Mouse (Mus musculus): Measurements from ENCODE around the gene Mtch1.
"Not testable (repeated sequence)": the region's sequence is repeated elsewhere in the genome, so short reads cannot be mapped to it uniquely, and the experiment has no call there.

Gene Mtch1

DNA sequence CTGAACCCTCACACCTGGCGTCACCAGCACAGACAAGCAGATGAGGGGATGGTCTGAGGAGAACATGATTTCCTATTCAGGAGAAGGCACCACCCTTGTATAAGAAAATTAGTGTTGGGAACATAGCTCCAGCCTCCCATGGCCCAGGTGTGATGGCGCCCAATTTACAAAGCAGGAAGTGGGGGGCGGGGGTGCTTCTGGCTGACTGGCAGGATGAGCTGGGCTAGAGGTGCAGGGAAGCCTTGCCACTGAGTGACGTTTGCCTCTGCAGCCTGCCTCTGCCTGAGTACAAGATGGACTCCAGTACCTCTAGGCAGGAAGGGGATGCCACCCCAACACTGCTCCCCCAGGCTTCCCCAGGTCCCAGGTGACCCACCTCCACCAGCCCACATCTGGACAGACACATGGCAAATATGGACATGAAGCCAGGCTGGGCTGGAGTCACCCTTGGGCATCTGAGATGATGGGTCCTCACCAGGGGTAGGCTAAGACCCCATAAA is 15.5 kb downstream of the Mtch1 start:
- no peak for DNase-seq (ENCODE audit: low spot score in 2 of 2)

GRCm38 (mm10) chr17:29330671-29331410 is 16.9 kb downstream of the Mtch1 start:
- no peak for DNase-seq (ENCODE audit: low spot score in 2 of 2)

GRCm38 (mm10) chr17:29330221-29330620 is 17.5 kb downstream of the Mtch1 start:
- no peak for DNase-seq (ENCODE audit: low spot score in 2 of 2)

- no peak for DNase-seq (ENCODE audit: low spot score in 2 of 2)
These were observed 20.0 kb downstream of the Mtch1 start for GRCm38 (mm10) chr17:29327691-29328090.

- DNase-seq (ENCODE audit: low spot score in 2 of 2) = peak in 1 of 2 experiments; percentile 62
These were observed 20.9 kb downstream of the Mtch1 start for GRCm38 (mm10) chr17:29326531-29327529.

DNA sequence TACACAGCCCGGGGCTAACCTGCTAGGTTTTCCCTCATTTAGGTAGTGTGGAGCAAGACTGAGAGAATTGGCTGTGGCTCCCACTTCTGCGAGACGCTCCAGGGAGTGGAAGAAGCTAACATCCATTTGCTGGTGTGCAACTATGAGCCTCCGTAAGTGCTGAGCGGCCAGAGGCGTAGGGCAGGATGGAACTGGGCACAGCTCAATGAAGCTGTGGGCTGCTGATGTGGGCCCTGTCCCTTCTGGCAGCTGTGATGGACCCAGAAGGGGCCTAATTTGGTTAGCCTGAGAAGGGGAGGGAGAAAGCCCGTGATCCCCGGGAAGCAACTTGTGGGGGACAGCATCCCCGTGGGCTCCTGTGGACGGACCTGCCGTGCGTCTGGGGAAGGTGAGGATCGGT is 21.9 kb downstream of the Mtch1 start:
- no peak for DNase-seq (ENCODE audit: low spot score in 2 of 2)

DNA sequence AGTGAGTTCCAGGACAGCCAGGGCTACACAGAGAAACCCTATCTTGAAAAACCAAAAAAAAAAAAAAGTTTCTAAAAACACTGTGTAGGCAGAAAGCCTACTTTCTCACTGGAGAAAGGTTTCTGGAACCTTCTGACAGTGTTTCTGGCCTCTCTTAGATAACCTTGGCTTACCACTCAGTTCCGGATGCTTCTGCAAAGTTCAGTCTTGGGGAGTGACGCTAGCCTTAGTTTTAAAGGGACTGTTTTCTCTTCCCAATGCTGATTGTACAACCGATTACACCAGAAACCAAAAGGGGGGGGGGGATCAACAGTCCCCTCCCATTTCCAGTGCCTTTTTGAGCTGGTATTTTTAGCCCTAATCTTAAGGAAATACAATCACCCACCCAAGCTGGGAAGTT is 24.1 kb downstream of the Mtch1 start:
- no peak for DNase-seq (ENCODE audit: low spot score in 2 of 2)

DNA sequence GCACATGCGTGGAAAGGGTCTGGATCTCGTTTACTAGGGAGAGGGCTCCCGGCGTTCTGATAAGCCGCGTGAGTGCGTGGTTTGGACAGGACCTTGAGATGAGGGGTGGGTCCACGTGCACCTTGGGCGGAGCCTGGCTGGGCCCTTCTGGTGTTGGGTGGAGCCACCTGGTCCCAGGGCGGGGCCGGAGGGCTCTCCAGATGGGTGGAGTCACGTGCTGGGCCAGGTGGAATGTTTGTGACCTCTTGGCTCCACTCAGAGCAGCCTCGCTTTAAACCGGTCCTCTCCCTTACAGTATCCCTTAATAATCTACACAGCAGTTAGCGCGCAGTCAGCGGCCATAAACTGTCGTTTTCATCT is 25.2 kb downstream of the Mtch1 start:
- DNase-seq (ENCODE audit: low spot score in 2 of 2) = no peak

DNA sequence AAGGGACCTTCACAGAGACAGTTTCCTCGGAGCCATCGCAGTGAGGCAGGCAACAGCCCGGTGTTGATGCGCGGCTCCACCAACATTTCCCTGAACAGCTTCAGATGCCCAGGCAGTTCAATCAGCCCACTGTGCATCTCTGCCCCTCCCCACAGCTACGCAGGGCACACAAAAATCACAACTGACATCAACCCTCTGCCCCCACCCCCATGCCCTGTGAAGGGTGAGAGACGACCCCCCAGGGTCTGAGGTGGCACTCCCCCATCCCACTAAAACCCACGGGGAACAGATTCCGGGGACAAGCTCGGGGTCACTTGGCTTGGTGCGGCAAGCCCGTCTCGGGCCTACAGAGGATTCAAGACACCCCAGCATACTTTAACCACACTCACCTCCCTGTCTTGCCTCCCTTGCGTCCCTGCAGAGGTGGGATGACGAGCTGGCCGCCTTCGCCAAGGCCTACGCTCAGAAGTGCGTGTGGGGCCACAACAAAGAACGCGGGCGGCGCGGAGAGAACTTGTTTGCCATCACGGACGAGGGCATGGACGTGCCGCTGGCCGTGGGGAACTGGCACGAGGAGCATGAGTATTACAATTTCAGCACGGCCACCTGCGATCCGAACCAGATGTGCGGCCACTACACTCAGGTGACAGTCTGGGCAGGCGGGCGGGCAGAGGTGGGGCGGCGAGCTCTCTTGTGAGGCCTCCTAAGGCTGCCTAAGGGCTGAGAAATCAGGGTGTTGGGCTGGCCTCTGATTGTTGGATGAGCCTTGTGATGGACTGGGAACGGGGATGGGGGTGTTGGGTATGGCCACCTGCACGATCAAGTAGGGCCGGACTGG is 25.8 kb downstream of the Mtch1 start:
- no peak for DNase-seq (ENCODE audit: low spot score in 2 of 2)

DNA sequence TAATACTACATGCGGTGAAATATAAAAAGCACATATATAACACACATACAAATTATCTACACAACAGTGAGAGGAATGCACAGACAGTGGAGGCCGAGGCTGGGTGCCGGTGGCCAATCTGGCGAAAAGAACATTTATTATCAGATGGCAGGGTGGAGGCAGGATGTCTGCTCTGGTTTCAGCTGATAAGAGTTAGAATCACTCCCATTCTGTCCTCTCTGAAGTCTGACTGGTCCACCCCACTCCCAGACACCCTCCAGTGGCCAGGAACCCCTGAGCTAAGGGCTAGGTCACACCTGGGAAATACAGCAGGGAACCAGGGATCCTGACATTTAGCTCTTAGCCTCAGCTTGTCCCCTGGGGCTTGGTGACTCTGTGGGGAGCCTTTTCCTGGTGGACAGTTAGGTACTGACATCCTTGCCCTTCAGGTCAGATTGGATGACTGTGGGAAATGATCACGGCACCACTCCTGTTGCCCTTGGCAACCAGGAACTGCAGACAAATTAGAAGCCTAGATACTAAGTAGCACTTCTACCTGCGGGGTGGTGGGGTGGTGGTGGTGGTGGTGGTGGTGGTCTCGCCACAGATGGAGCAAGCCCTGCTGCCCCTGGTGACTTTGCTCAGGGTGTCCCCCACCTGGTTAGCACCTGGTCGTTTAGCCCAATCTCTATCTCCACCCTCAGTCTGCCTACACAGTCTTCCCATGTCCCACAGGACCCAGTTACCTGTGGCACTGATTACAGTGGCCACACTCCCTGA is 27.7 kb downstream of the Mtch1 start:
- DNase-seq (ENCODE audit: low spot score in 2 of 2) = no peak

GRCm38 (mm10) chr17:29319476-29319875 is 28.3 kb downstream of the Mtch1 start:
- no peak for DNase-seq (ENCODE audit: low spot score in 2 of 2)

DNA sequence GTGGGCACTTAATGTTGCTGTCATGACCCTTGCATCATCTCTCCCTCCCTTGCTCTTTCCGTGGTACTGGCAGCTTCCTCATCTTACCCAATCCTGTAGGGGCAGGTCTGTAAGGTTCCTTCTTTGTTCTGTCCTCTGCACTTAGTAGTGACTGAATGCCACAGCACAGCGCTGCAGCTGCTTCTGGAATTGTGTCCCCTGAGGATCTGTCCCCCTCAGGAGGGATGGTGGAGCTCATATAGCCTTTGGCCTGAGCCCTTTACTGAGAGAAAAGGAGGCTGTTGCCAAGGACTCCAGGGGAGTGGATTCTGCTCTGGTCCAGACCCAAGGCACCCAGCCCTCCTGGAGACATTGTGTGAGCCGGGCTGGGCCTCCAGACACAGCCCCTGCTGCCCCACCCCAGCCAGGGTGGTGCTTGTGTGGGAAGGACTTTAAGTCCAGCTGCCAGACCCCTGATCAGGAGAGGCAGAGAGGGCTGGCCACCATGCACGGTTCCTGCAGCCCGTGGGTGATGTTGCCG is 28.9 kb downstream of the Mtch1 start:
- no peak for DNase-seq (ENCODE audit: low spot score in 2 of 2)

GRCm38 (mm10) chr17:29317380-29317779 is 30.4 kb downstream of the Mtch1 start, which contains the start of gene Pi16:
Pi16 (plus strand) TSS chr17:29317680.
- not testable (repeated sequence) for DNase-seq (ENCODE audit: low spot score in 2 of 2)

DNA sequence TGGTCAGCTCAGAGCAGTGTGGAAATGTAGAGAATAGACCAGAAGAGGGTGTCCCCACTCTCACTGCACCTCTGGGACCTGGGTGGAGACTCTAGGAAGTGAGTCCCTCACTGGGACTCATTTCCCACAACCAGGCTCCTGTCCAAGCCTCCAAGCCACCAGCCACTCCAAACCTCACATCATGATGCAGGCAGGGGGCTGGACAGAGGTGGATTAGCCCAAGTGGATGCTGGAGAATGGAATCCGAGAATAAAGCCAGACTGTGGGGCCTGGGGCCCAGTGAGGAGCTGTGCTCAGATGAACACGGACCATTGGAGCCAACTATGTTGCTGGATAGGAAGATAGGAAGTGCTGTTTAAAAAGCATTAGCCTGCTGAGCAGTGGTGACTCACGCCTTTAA is 30.8 kb downstream of the Mtch1 start:
- no peak for DNase-seq (ENCODE audit: low spot score in 2 of 2)

DNA sequence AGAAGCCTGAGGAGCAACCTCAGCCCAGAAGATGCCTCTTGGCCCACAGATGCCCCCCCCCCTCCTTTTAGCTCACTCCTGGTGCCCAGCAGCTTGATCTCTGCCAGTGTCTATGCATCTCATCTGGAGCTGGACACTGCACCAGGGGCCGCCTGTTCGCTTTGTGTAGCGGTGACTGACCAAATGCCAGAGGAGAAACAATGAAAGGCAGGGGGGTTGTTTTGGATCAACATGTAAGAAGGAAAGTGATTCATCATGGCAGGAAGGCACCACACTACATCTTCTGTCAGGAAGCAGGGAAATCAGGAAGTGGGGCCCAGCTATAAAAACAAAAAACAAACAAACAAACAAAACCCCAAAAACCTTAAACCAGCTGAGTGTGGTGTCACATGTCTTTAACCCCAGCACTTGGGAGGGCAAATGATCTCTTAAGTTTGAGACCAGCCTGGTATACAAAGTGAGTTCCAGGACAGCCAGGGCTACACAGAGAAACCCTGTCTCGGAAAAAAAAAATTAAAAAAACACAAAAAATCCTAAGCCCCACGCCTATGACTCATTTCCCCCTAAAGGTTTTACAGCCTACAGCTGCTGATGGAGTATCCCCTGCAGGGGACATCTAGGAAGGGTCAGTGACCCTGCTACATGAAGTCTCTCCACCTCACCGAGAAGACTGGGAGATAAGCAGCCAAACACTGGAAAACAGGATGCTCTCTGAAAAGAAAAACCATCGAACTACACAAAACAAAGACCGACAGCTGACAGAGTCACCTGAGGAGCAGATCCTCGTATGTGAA is 31.9 kb downstream of the Mtch1 start:
- DNase-seq (ENCODE audit: low spot score in 2 of 2) = no peak

- no peak for DNase-seq (ENCODE audit: low spot score in 2 of 2)
These were observed 34.4 kb downstream of the Mtch1 start for GRCm38 (mm10) chr17:29313300-29313699.

DNA sequence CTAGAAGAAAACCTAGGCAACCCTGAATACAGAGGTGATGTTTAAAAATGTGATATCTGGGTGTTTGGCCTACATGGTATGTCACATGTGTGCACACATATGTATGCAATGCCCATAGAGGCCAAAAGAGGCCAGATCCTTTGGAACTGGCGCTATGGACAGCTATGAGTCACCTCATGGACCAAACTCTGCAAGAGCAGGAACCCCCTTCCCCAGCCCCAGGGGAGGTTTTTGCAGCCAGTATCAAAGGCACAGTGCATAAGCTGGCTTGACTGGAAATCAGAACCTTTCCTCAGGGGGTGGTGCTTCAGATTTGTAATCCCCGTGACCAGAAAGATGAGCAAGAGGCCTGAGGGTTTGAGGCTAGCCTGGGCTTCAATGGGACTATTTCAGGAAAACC is 35.7 kb downstream of the Mtch1 start:
- no peak for DNase-seq (ENCODE audit: low spot score in 2 of 2)

- DNase-seq (ENCODE audit: low spot score in 2 of 2) = no peak
These were observed 36.1 kb downstream of the Mtch1 start for GRCm38 (mm10) chr17:29311602-29312001.

GRCm38 (mm10) chr17:29310056-29310623 is 37.6 kb downstream of the Mtch1 start:
- DNase-seq (ENCODE audit: low spot score in 2 of 2) = no peak

DNA sequence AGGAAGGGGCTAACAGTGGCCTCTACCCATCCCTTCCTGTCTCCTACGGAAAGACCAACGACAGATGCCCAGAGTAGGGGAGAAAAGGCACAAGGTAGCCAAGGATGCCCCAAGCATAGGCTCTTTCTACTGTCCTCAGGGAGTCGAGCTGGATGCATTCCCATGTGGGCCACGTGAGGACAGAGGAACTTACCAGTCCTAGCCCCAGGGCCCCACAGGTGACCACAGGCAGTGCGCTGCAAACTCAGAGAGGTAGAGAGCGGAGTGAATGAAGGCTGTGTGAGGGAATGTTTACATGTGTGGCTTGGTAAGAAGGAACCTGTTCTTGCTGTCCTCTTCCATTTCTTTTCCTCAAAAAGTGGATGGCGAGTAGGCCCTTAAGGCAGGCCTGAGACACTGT is 41.9 kb downstream of the Mtch1 start:
- no peak for DNase-seq (ENCODE audit: low spot score in 2 of 2)
